Mouse (Mus musculus): ENCODE results near the gene Dab2ip.

Dab2ip gene

GRCm38 (mm10) chr2:35622261-35623103, 64.4 kb downstream of the Dab2ip start:
- in situ Hi-C loops (cut with MboI, MseI), result no loop called here

DNA sequence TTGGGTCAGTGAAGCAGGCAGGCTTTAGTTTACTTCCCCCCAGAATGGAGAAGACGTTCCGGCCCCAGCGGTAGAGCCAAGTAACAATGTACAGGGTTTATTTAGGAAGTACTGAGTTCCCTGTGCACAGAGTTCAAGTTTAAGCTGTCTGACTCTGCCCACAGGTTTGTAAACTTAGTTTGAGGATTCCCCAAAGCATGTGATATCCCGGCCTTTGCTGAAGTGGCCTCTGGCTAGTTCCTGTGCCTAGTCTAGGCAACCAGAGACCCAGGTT, 65.0 kb downstream of the Dab2ip start:
- in situ Hi-C loops (cut with MboI, MseI), result no loop called here

DNA sequence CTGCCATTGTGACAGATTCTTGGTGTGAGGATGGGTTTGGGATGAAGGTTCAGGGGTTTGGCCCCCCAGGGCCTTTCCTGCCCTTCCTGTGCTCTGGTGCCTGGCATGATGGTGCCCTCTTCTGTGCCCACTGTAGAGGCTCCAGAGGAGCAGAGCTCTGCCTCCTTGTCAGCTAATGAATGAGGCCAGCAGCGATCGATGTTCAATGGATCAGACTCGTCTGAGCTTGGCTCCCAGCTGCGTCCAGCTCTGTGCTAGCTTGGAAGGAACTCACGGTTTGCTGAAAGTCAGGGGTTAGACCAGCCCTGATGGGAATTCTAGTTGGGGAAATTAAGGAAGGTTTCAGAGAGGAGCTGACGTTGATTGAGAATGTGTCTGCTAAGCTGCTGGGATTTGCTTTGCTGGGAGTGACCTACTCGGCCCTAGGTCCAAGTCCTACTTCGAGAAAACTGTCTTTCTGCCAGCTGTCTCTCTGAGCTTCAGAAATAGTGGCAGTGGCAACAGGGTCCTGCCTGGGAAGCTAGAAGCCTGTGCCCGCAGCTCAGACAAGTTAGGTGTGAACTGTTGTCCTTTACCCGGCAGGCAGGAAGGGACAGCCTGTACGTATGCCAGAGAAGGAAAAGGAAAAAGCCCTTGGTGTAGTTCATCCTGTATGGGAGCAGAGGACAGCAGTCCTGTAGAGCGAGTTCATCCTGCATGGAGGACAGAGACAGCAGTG, 65.5 kb downstream of the Dab2ip start:
- in situ Hi-C loops (cut with MboI, MseI), result no loop called here

DNA sequence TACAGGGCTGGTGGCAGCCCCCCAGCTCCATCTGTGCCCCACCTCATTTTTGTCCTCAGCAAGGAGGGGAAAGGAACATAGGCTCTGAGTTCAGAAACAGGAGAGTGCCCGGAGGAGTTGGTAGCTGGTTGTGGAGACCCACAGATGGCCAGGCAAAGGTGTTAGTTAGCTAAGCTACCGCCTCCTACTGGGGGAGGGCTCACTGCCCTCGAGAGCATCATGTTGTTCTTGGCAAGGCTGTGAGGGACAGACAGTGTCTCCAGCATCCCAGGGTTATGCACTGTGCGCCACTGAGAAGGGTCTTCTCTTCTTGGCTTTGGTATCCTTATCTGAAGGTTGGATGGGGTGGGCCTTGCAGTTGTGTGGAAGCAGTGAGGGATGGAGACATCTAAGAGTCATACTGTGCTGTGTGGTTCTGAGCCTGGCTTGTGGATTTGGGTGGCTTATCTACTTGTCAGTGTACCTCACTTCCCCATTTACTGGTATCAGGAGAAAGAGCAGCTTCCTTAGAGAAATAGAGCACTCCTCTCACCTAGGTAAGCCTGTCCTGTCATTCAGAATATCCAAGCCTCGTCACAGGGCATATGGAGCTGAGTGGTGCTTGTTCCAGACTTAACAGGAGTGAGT, 66.4 kb downstream of the Dab2ip start:
- in situ Hi-C loops (cut with MboI, MseI), result no loop called here

- in situ Hi-C loops (cut with MboI, MseI), result no loop called here
Observed at GRCm38 (mm10) chr2:35625007-35625380, 66.9 kb downstream of the Dab2ip start.

- in situ Hi-C loops (cut with MboI, MseI), result no loop called here
Observed at GRCm38 (mm10) chr2:35625526-35625925, 67.5 kb downstream of the Dab2ip start.

- in situ Hi-C loops (cut with MboI, MseI), result no loop called here
Observed at GRCm38 (mm10) chr2:35626181-35626727, 68.2 kb downstream of the Dab2ip start.

- in situ Hi-C loops (cut with MboI, MseI), result no loop called here
Observed at GRCm38 (mm10) chr2:35627298-35627898, 69.3 kb downstream of the Dab2ip start.

DNA sequence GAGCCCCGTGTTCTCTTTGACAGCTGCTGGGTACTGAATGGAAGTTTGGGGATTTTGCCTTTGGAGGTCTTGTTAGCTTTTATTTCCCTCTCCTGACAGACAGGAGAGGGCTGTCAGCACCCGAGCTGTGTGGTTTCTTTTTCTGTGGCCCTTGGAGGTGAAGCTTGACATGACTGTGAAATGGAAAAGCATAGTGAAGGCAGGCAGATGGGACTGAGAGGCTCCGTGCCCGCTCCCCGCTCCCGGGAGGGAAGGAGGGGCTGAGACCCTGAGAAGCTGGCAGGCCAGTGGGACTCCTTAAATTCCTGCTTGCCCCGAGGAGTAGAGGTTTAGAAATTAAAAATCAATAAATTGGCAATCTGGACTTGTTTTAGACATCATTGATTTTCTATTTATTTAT, 70.0 kb downstream of the Dab2ip start:
- in situ Hi-C loops (cut with MboI, MseI), result no loop called here

GRCm38 (mm10) chr2:35628656-35629055, 70.6 kb downstream of the Dab2ip start:
- in situ Hi-C loops (cut with MboI, MseI), result no loop called here

GRCm38 (mm10) chr2:35629126-35629525, 71.1 kb downstream of the Dab2ip start:
- in situ Hi-C loops (cut with MboI, MseI), result no loop called here

DNA sequence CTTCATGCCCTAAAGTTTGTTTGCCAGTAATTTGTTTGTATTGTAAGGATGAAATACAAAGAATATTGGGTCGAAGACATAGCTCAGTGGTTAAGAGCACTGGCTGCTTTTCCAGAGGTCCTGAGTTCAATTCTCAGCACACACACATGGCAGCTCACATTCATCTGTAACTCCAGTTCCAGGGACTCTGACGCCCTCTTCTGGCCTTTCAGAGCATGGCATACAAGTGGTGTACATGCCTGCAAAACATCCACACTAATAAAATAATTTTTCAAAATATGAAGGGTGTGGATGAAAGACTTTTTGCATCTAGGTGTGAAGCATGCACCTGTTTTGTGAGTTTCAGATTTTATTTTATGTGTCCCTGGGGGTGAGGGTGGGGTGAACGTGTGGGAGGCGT, 75.3 kb downstream of the Dab2ip start:
- in situ Hi-C loops (cut with MboI, MseI), result no loop called here

DNA sequence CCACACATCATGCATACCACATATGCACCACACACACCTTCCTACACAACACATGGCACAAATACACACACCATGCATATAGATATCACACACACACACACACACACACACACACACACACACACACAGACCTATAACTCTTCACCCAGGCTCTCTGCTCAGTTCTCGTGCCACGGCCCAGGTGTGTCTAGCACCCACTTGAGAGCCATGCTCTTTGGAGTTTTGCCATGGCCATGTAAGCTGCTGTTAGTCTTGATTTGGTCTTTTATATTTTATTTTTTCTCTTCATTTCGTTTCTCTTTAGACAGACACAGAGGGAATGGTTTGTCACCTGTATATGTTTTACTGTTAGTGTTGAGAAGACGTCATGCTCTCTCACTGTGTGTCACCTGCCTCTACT, 76.9 kb downstream of the Dab2ip start:
- in situ Hi-C loops (cut with MboI, MseI), result loop anchor here (5.0 kb wide), 1 partner anchor 78 kb away; the partner anchor contains the start of gene Dab2ip

DNA sequence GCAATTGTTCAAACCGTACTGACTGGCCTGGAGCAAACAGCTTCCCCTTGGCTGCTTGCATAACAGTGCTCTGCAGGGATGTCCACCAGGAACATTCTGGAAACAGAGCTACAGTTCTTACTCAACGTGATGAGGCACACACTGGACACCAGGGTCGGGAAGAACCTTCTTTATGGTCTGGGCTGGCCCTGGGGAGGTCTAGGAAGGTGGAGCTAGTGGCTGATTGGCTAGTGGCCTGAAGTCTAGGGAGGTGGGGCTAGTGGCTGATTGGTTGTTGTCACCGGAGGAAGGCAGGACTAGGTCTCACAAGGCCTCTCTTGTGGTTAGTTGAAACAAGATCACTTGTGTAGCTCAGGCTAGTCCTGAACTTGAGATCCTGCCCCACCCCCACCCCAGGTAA, 77.5 kb downstream of the Dab2ip start:
- in situ Hi-C loops (cut with MboI, MseI), result loop anchor here (5.0 kb wide), 1 partner anchor 78 kb away; the partner anchor contains the start of gene Dab2ip

DNA sequence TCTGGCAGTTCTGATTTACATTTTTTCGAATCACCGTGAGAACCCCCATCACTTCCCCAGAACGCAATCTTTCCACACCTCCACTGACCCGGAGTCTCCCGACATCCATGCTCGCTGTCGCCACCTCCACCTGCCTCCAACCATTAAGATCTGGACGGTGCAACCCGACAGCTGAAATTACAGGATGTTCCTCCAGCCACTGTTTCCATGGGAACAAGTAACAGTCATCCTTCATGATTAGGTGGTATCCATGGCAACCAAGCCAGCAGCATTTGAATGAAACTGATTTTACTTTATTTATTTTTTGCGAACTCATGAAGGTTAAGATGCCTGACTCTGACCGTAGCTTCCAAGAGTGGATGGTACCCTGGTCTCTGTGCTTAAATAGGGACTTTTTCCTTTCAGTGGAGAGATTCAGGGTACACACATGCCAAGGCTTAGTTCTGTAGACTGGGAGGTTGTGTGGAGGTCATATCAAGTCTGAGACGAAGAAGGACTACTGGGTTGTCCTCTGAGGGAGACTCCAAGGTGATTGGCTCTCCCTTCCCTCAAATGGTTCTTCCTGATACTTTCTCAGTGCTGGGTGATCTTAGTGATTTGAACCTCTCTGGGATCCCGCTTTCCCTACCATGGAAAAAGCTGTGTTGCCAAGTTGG, 79.9 kb downstream of the Dab2ip start:
- in situ Hi-C loops (cut with MboI, MseI), result loop anchor here (5.0 kb wide), 1 partner anchor 81 kb away; the partner anchor contains the start of gene Dab2ip

DNA sequence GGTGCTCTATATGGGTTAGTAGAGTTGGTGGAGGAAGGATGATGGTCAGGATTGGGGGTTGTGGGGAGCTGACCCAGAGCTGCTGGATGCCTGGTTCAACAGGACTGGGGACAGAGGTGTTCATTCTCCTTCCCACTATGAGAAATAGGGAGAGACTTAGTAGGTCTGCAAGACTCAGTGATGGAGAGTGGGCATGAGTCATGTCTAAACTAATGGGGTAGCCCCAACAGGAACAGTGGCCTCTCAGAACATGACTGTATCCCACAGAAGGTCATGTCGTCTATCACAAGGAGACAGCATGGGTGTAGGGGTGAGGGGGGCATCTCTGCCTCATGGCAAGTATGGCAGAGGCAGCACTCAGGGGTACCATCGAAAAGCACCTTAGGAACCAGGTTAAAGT, 81.7 kb downstream of the Dab2ip start:
- in situ Hi-C loops (cut with MboI, MseI), result loop anchor here (5.0 kb wide), 1 partner anchor 82 kb away; the partner anchor contains the start of gene Dab2ip

GRCm38 (mm10) chr2:35640576-35640975, 82.5 kb downstream of the Dab2ip start:
- in situ Hi-C loops (cut with MboI, MseI), result no loop called here

- in situ Hi-C loops (cut with MboI, MseI), result no loop called here
Observed at GRCm38 (mm10) chr2:35642224-35642623, 84.2 kb downstream of the Dab2ip start.

GRCm38 (mm10) chr2:35646553-35646952, 88.5 kb downstream of the Dab2ip start:
- in situ Hi-C loops (cut with MboI, MseI), result loop anchor here (5.0 kb wide), 1 partner anchor 261 kb away; no protein-coding TSS in a partner anchor

DNA sequence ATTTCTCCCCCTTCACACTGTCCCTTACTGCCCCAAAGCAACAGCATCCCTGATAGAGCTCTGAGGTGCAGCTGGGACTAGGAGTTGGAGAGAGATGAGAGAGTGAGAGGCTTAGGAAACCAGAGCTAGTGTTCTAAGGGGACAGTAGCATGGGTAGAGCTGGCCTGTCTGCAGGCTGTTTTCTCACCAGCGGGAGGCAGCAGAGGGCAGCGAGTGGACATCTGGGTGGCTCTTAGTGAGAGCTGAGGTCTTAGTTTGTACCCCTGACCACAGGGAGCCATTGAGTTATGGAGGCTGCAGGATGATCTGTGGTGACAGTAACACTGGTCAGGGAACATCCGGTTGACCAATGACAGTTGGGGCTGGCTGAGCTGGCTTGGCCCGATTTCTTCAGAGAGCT, 91.6 kb downstream of the Dab2ip start:
- in situ Hi-C loops (cut with MboI, MseI), result loop anchor here (5.0 kb wide), 1 partner anchor 258 kb away; no protein-coding TSS in a partner anchor

- in situ Hi-C loops (cut with MboI, MseI), result no loop called here
Observed at GRCm38 (mm10) chr2:35651297-35651731, 93.2 kb downstream of the Dab2ip start.

All from regulatory T cell (primary cell).